In the genomic region with DNA sequence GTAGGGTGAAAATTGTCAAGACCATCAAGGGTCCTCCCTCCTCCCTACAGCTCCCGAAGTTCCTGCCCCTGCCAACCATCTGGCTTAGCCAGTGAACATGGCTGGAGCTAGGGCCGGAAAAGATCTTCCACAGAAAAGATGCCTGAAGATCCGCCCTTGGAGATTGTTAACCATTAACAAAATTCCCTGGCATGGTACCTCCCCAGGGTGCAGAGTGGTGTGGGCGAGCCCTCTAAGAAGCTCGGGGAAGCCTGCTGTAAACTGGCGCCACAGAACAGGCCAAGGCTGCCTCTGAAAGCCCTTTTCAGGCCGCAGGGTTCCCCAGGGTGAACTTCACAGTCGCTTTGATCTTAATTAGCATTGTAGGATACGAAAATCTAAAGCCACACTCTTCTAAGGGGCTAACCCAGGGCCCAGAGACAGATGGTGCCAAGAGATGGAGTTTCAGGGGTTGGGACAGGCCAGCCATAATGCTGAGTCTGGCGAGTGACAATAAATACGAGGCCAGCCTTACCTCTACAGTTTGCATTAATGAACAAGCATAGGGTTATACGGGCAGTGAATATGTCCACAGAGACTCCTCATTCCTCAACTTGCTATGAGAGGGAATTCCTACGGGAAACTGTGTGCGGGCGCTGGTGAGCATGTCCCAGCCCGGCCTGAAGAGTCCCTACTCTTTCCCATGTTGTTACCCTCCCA, we compare ENCODE assay signal across 20 mouse cellular contexts. TPM values are rescaled to one million over a fixed set of nuclear protein-coding genes. Genes with fewer than 3 reads are reported as not detected.
DNase-seq lines count a peak whose midpoint lies in the region; ATAC-seq and TF ChIP-seq lines count a peak whose summit lies in the region.
"Had no signal": no experiment of that assay in that cellular context is flagged by ENCODE, and none has a peak within 500 bp of the region (broad histone marks: within the 10 kb centered on the region; RNA-seq: fewer than 3 reads in every experiment).

No protein-coding gene starts in this region.

- 48% methylated on average over 16 of the region's 16 CpGs for WGBS in hindbrain, postnatal 0 days
- WGBS in hindbrain, embryonic 12.5 days, result 42% methylated on average over 16 of the region's 16 CpGs
- WGBS in stomach, postnatal 0 days, result 49% methylated on average over 16 of the region's 16 CpGs

- H3K4me3 ChIP-seq in hindbrain, postnatal 0 days (ENCODE audit: low read length), result no peak overlapping the region
- H3K4me3 ChIP-seq in hindbrain, embryonic 12.5 days, result no peak overlapping the region
- H3K4me3 ChIP-seq in stomach, postnatal 0 days (ENCODE audit: low read depth, low read length), result no peak overlapping the region
- H3K4me3 ChIP-seq: embryonic facial prominence, embryonic 15.5 days; forebrain, embryonic 13.5 days; heart, embryonic 15.5 days; hindbrain, embryonic 10.5 days; liver, embryonic 15.5 days; megakaryocyte, embryonic 14.5 days had no signal

- no peaks in the 10 kb centered on the region for H3K9me3 ChIP-seq in hindbrain, postnatal 0 days (ENCODE audit: low read length)
- no peaks in the 10 kb centered on the region for H3K9me3 ChIP-seq in hindbrain, embryonic 12.5 days (replicated peaks)
- no peaks in the 10 kb centered on the region for H3K9me3 ChIP-seq in stomach, postnatal 0 days (ENCODE audit: control insufficient read depth, low read length)
- H3K9me3 ChIP-seq: embryonic facial prominence, embryonic 15.5 days; forebrain, embryonic 13.5 days; heart, embryonic 15.5 days; hindbrain, embryonic 10.5 days; liver, embryonic 15.5 days; megakaryocyte, embryonic 14.5 days had no signal

- no peaks in the 10 kb centered on the region for H3K36me3 ChIP-seq in hindbrain, postnatal 0 days (ENCODE audit: insufficient read depth, low read length)
- no peaks in the 10 kb centered on the region for H3K36me3 ChIP-seq in hindbrain, embryonic 12.5 days
- no peaks in the 10 kb centered on the region for H3K36me3 ChIP-seq in stomach, postnatal 0 days (ENCODE audit: control insufficient read depth, insufficient read depth, low read length)
- H3K36me3 ChIP-seq: embryonic facial prominence, embryonic 15.5 days; heart, embryonic 15.5 days; hindbrain, embryonic 10.5 days; liver, embryonic 15.5 days had no signal

- H3K27me3 ChIP-seq in hindbrain, postnatal 0 days (ENCODE audit: insufficient read depth, low read length), result no peaks in the 10 kb centered on the region
- H3K27me3 ChIP-seq in hindbrain, embryonic 12.5 days, result no peaks in the 10 kb centered on the region
- no peaks in the 10 kb centered on the region for H3K27me3 ChIP-seq in stomach, postnatal 0 days (ENCODE audit: control insufficient read depth, insufficient read depth, low read length)
- H3K27me3 ChIP-seq: embryonic facial prominence, embryonic 15.5 days; forebrain, embryonic 13.5 days; heart, embryonic 15.5 days; megakaryocyte, embryonic 14.5 days had no signal

- no peak for TF ChIP-seq EP300 in stomach, postnatal 0 days (optimal IDR thresholded peaks at IDR 0.05)

- DNase-seq in hindbrain, postnatal 0 days (ENCODE audit: low spot score), result no peak
- peak; percentile 42 for DNase-seq in thymus, postnatal 4 days
- DNase-seq in thymus, postnatal 14 days, result no peak
- peak; percentile 30 to 66 for DNase-seq in kidney, postnatal 25 days
- peak; percentile 59 for DNase-seq in stomach, postnatal 0 days (ENCODE audit: low spot score)
- no peak for DNase-seq in ovary, adult 18-20 months (ENCODE audit: low spot score)
- no peak for DNase-seq in gastrocnemius, postnatal 14 days
- DNase-seq: cerebellum, adult 9-11 months; embryo, embryonic 11 days; heart, adult 18-20 months; layer of hippocampus, adult 9-11 months; lung, postnatal 10 days; right cerebral cortex, postnatal 25 days had no signal

- intact Hi-C loops in gastrocnemius, postnatal 14 days (cut with DNase I; ENCODE audit: low total_unique reads), result no loop called here

- H3K4me2 ChIP-seq in hindbrain, postnatal 0 days (ENCODE audit: low read depth, low read length), result no peak overlapping the region
- H3K4me2 ChIP-seq in hindbrain, embryonic 12.5 days (replicated peaks), result no peak overlapping the region
- H3K4me2 ChIP-seq in stomach, postnatal 0 days (replicated peaks; ENCODE audit: low read depth), result no peak overlapping the region
- H3K4me2 ChIP-seq: embryonic facial prominence, embryonic 15.5 days; forebrain, embryonic 13.5 days; heart, embryonic 15.5 days; liver, embryonic 15.5 days had no signal

- no peak overlapping the region for H3K9ac ChIP-seq in hindbrain, postnatal 0 days (replicated peaks; ENCODE audit: low read length)
- H3K9ac ChIP-seq in hindbrain, embryonic 12.5 days, result no peak overlapping the region
- H3K9ac ChIP-seq in stomach, postnatal 0 days (ENCODE audit: low read length), result no peak overlapping the region
- H3K9ac ChIP-seq: embryonic facial prominence, embryonic 15.5 days; forebrain, embryonic 13.5 days; heart, embryonic 15.5 days; liver, embryonic 15.5 days had no signal

- no peaks in the 10 kb centered on the region for H3K4me1 ChIP-seq in hindbrain, postnatal 0 days (ENCODE audit: insufficient read depth, low read length)
- 0 out of 2 replicates have a peak, but pooled peaks cover 4% of the 10 kb centered on the region for H3K4me1 ChIP-seq in hindbrain, embryonic 12.5 days
- 0 out of 2 replicates have a peak, but pooled peaks cover 3% of the 10 kb centered on the region for H3K4me1 ChIP-seq in stomach, postnatal 0 days (replicated peaks; ENCODE audit: control insufficient read depth, insufficient read depth)

- ATAC-seq in hindbrain, postnatal 0 days, result 0 out of 2 replicates have a peak, but pooled peaks have one; percentile 21
- ATAC-seq in hindbrain, embryonic 12.5 days (ENCODE audit: low FRiP score), result no peak
- peak; percentile 36; the same call in 1 of the 2 replicates for ATAC-seq in stomach, postnatal 0 days (ENCODE audit: low FRiP score, low TSS enrichment)
- ATAC-seq: forebrain, embryonic 13.5 days had no signal

- H3K27ac ChIP-seq in hindbrain, postnatal 0 days, result no peak overlapping the region
- no peak overlapping the region for H3K27ac ChIP-seq in hindbrain, embryonic 12.5 days
- peak overlapping the region; percentile 53; the same call in 1 of the 2 replicates for H3K27ac ChIP-seq in stomach, postnatal 0 days (replicated peaks)
- H3K27ac ChIP-seq: embryonic facial prominence, embryonic 15.5 days; forebrain, embryonic 13.5 days; heart, embryonic 15.5 days; hindbrain, embryonic 10.5 days; liver, embryonic 15.5 days had no signal

- TF ChIP-seq CTCF in hindbrain, postnatal 0 days (IDR thresholded peaks at IDR 0.05; ENCODE audit: low read depth), result no peak
- no peak for TF ChIP-seq CTCF in stomach, postnatal 0 days (IDR thresholded peaks at IDR 0.05; ENCODE audit: low read depth)

RNA-seq across cellular contexts. Expression of a gene that starts 20.0 kb away (rescaled TPM):
- 39.8 and 51.3 TPM in 2 replicates for total RNA-seq in hindbrain, postnatal 0 days (2014; rRNA removed)
- 29.1 and 30.7 TPM in 2 replicates for polyA plus RNA-seq in hindbrain, postnatal 0 days (2015; fragmentation: Nextera tagmentation; extraction: Ambion mirVana)
- polyA plus RNA-seq in hindbrain, embryonic 12.5 days (2016; fragmentation: Nextera tagmentation; extraction: Ambion mirVana), result 95.2 and 98.0 TPM in 2 replicates
- 46.8 and 49.8 TPM in 2 replicates for polyA plus RNA-seq in stomach, postnatal 0 days (2015; fragmentation: Nextera tagmentation; extraction: Ambion mirVana)
- total RNA-seq in gastrocnemius, postnatal 14 days (2021), result 10 to 100 TPM; 24.6 to 26.8 TPM

Comparison
In these comparisons a context has a peak if more than half of its experiments do, and no peak if none do; other contexts are left out.
1. DNase-seq: peak in thymus, postnatal 4 days (single experiment), kidney, postnatal 25 days (2 of 2) and stomach, postnatal 0 days (single experiment); none in hindbrain, postnatal 0 days (single experiment), thymus, postnatal 14 days (single experiment), ovary, adult 18-20 months (single experiment) and gastrocnemius, postnatal 14 days (single experiment).